Mouse (Mus musculus) cerebellum, postnatal 36 days (tissue): Measurements from ENCODE around the gene Fbxo6.
"Not testable (repeated sequence)": the region's sequence is repeated elsewhere in the genome, so short reads cannot be mapped to it uniquely, and the experiment has no call there.

Experiments used
- DNase-seq, 2 experiments: peaks; one replicate each; pipeline ENCODE4 v3.0.0; 2021 to 2022; ENCODE audit warnings: mixed read lengths in 2 of 2

The Fbxo6 gene

DNA sequence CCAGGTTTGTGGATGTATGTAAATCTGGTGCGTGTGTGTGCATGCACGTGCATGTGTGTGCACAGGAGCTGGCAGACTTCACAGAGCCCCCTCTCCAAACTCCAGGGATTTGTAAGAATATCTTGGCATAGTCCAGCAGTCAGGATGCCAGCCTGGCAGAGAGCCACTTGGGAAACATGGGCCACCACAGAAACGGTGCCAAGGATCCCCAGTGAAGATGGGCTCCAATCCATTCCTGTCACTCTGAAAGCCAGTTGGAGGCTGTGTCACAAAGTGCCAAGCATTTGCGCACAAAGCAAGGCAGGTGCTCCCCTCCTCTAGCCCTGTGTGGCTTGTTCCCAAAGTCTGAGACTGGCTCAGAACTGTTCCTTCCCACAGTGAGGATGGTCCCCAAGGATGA lies 30.6 kb downstream of the Fbxo6 start:
- peak; percentile 72 to 73 for DNase-seq

DNA sequence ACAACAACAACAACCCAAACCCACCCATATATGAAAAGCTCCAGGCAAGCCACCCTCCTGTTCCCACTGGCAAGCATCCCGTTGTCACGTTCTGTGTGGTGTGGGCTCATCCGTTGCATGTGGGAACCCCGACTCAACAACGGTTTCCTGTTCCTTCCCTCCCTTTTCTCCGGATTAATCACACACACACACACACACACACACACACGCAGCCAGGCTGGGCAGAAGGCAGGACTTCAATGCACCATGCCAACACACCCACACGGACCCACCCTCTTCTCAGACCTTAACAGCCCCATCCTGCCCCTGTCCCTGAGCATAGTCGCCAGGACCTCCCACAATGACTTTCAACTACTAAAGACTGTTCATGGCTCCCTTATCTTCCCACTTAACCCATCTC lies 31.4 kb downstream of the Fbxo6 start:
- DNase-seq: no peak

DNA sequence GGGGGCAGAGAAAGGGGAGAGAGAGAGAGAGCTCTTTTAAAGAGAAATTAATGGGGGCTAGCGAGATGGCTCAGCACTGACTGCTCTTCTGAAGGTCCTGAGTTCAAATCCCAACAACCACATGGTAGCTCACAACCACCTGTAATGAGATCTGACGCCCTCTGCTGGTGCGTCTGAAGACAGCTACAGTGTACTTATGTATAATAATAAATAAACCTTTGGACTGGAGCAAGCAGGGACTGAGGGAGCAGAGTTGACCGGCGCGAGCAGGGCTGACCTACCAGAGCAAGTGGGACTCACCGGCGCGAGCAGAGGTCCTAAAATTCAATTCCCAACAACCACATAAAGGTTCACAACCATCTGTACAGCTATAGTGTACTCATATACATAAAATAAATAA lies 32.4 kb downstream of the Fbxo6 start:
- not testable (repeated sequence) for DNase-seq

DNA sequence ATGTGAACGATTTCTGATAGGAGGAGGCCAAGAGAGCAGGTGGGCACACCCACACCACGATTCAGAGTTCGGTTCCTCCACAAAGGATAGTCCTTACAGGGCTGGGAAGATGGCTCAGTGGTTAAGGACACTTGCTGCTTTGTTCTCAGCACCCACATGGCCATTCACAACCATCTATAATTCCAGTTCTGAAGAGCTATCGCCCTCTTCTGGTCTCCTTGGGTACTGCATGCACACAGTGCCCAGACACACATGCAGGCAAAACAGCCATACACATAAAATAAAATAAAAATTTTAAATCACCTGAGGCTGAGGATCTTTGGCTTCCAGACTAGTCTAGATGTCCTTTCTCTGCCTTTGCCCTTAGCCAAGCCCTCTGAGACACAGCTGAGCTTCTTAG lies 34.5 kb downstream of the Fbxo6 start:
- DNase-seq: no peak

DNA sequence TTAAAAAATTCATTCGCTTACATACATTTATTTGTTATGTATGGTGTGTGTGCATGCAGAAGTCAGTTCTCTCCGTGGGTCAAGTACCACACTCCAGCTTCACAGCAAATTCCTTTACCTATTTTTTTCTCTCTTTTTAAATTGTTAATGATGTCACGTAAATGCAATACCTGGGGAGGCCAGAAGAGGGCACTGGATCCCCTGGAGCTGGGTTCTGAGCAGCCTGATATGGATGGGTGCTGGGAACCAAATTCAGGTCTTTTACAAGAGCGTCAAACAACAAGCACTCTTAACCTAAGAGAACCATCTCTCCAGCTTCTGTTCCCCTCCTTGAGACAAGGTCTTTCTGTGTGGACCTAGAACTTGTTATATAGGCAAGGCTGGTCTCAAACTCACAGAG lies 35.3 kb downstream of the Fbxo6 start:
- no peak for DNase-seq

DNA sequence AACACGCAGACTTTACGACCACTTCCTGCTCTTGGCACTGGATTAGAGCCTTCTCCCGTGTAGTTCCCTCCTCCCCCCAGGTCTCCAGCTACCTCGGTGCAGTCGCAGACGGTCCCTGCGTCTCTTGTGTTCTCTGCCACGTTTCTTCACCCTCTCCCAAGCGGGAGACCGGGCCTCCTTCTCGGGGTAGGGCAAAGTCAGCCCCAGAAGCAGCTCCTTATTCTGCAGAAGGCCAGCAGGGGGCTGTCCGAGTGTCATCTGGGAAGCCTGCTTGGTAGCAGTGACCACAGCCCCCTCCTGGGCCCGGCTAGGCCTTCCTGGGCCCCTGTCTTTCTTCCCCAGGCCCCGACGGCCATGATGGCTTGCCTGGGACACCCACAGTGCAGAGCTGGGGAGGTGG lies 36.5 kb downstream of the Fbxo6 start:
- peak in 1 of 2 experiments; percentile 33 for DNase-seq

DNA sequence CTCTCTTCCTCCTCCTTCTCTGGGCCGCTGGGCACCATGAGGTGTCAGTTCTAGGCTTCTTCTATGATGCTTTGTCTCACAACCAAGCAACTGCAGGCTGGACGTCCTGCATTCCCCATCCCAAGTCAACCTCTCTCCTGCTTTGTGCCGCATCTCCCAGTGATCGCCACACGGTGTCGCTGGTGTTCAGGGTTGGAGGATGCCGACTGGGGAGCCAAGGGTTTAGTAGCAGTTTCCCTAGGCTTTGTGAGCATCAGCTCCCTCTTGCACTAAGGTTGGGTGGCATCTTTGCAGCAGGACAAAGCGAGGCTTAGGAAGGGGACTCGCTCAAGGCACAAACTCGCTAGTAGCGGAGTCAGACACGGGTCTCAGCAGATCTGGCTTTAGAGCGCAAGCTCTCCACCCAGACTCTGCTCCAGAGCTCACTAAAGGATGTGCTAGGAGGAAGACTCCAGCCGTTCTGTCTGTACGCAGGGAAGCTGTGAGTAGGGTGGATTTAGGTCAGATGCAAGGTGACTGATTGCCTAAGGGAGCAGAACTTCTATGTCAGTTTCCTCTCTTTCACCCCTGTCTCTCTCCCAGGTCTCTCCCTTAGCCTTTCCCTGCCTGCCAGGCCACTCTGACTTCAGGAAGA lies 37.1 kb downstream of the Fbxo6 start:
- peak; percentile 88 for DNase-seq

DNA sequence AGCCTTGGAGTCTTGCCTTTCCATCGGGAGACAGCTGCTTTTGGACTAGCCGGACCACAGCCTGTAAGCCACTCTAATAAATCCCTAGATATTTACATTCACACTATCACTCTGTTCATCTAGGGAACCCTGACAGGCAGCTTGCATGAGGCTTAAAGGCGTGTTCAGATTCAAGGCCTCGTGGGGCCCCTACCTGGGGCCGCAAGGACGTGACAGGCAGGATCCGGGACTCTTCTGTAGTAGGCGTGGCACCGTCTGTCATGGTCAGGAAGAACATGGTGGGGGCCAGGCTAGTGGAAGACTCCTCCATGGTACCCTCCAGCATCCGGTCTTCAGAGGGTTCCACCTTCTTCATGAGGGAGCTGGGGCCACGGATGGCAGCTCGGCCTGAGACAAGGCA lies 39.4 kb downstream of the Fbxo6 start:
- no peak for DNase-seq

DNA sequence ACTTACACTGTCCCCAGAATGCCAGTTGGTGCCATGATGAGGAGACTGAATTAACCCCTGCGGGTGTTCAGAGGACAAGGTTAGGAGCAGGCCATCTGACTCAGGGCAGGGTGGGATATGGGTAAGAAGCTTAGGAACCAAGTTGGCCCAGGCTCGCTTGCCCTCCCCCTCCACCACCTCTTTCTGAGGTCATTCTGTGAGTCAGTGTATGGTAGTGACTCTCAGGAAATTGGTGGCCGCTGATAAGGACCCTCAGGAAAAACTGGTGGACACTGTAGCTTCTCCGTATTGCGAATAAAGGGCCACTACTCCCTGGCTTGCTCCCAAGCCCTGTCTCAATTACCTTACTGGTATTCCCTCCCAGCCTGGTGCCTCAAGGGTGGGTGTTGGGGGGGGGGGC lies 42.7 kb downstream of the Fbxo6 start:
- DNase-seq: no peak

DNA sequence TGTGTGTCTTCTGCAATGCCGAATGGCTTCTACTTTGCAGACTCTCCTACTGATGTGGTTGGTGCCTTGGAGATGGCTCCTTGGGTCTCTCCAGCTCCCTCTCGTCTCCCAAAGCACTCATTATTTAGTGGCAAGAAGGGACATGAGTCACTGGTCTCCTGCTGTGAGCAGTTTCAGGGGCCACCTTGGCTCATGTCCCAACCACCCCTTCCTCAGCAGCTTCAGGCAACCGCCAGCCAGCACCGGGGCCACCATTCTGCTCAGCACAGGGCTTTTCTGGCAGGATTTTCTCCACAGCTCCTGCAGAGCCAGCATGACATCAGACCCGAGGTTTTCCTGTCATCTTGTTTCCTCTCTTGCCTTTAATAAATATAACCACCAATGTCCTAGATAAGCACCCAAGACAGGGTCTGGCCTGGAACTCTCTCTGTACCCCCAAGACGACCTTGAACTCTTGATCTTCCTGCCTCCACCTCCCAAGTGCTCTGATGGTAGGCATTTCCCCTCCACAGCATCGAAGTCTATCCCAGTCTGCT lies 43.3 kb downstream of the Fbxo6 start:
- no peak for DNase-seq

DNA sequence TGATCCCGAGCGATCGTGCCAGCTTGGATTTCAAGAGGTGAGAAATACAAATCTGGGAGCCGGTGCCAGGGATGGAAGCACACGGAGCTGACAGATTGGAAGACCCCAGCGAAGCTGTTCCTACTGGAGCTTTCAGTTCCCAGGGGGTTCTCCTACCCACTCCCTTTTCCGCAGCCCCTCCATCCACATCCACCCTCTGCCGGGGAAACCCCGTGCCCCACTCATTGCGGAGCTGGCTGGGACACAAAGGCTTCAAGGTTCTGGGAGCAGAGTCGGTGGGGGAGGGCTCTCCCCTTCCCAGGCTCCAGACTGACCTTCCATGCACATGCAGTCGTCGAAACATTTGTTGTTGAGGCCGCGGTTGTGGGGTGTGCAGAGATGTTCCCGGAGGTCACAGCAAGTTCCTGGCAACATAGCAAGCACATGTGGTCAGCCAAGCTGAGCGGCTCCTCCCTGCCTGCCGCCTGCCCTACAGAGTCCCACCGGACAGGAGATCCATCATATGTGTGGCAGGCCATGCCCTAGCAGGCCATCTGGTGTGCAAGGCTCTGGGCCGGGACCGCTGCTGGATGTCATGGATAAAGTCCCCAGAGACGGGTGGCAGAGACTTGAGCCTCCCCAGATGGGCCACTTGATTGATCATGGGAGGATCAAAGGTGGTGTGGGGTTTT lies 44.2 kb downstream of the Fbxo6 start:
- no peak for DNase-seq

DNA sequence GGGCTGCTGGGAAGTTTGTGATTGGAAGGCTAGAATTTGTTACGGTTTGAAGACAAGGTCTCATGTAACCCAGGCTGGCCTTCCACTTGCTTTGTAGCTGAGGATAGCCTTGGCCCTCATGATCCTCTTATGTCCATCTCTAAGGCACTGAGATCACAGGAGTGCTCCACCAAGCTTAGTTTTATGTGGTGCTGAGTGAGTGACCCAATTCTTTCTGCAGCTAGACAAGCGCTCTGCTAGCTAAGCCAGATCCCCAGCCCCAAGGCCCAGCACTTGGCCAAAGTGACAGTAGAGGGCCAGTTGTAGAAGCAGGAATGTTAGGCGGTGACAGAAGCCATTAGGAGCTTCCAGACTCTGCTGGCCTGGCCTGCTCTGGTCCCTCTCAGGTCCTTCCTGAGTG lies 47.8 kb downstream of the Fbxo6 start:
- DNase-seq: no peak

DNA sequence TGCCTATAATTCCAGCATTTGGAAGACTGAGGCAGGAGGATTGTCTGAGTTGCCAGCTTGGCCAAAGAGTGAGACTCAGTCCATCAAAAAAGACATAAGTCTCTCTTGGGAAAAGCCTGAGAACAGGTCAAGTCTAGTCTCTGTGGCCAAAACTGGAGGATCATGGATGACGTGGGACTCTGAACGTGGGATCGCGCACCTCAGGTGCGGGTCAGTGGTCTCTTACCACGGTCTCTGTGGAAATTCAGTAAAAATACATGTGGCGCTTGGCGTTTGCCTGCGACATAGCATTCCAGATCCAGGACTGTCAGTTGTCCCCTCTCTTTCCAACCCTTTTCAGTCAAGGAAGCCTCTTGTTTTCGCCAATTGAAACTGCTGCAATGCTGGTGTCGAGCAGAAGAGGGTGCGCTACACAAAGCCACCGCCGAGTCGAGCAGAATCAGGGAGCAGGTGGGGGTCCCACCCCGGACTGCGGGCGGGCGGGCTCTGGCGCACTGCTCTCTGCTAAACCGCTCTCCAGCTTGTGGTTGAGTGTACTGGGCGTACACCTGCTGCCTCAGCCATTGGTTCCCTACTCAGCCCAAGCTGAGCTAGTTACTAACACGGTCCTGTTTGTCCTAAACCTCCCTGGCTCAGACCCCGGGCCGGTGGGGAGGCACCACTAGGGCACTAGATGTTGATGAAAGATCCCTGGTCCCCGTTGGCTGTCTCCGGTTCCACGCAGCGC lies 50.0 kb downstream of the Fbxo6 start:
- DNase-seq: peak; percentile 65 to 73

DNA sequence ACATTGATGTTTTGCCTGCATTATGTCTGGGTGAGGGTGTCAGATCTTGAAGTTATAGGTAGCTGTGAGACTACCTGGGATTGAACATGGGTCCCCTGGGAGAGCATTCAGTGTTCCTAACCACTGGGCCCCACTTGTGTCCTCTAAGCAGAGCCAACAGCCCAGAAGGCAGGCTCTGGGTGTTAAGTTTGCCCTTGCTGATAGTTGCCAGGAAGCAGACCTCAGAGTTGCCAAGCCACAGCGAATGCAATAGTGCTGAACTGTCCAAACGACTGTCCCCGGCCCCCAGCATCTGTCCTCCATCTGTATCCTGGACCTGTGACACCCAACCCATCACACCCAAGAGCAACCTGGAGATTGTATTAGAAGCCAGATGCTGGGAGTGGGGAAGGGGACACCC lies 53.3 kb downstream of the Fbxo6 start:
- no peak for DNase-seq

DNA sequence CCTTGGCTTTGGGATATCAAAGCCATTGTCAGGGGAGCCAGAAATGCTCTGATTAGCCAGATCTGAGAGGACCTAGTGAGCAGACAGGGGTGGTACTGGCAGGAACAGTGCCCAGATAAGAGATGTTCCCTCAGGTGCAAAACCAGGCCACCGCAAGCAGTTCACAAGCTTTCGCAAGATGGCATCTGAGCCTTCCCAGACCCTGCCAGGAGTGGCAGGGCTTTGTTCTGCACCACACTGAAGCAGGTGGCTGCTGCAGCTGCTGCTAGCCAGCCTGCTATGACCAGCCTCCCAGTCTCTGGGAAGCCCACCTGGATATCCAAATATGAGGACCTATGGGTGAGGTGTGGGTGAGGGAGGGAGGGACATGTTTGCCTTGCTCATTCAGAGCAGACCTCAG lies 54.0 kb downstream of the Fbxo6 start:
- no peak for DNase-seq
